In the genomic region with DNA sequence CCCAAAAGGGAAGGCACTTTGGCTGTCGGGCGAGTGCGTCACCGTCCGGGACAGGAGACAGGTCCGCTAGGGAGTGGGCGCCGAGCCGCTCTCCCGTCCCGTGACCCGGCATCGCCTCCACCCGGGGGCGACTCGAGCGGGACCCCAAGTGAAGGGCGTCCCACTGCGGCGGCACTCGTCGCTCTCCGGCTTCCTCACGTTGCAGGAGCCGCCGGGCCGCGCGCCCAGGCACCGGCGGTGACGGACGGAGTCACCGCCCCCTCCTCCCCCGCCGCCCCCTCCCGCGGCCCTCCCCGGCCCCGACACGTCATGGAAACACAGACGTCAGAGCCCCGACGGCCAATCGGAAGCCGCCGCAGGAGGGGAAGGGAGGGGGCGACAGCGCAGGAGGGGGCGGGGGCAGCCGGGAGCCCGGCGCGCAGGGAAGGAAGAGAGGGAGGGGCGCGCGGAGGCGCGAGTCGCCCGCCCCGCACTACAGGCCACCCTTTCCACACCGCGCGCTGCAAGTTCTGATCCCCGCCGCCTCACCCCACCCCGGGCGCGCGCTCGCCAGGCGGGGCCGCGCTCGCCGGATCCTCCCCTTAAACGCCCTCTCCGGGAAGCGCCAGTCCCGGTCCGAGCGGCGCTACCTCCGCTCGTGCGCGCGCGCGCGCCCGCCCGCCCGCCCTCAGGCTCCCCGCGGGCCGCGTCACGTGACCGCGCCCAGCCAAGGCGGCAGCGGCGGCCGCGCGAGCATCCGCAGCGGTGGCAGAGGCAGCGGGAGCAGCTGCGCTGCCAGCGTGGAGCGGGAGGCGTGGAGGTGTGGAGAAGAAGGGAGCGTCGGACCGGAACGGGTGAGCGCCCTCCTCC, we compare ENCODE assay signal across 8 mouse cellular contexts. TPM values are rescaled to one million over a fixed set of nuclear protein-coding genes. Genes with fewer than 3 reads are reported as not detected.
DNase-seq lines count a peak whose midpoint lies in the region; ATAC-seq lines count a peak whose summit lies in the region.

Gene Atp2b1, plus strand, starts transcription at position 446 of the 849 bp plus-strand sequence.

- peak within 1 kb of the TSS; percentile 100 for H3K27ac ChIP-seq in heart, embryonic 13.5 days (replicated peaks)
- H3K27ac ChIP-seq in liver, embryonic 12.5 days, result peak within 1 kb of the TSS; percentile 99
- peak within 1 kb of the TSS; percentile 98 for H3K27ac ChIP-seq in stomach, embryonic 15.5 days

- WGBS in heart, embryonic 13.5 days, result under 1% methylated on average over 81 of the region's 120 CpGs
- 0% methylated on average over 73 of the region's 120 CpGs for WGBS in liver, embryonic 12.5 days (ENCODE audit: insufficient replicate concordance)
- under 1% methylated on average over 85 of the region's 120 CpGs for WGBS in stomach, embryonic 15.5 days

- no peaks in the 10 kb centered on the region for H3K27me3 ChIP-seq in heart, embryonic 13.5 days (replicated peaks)
- H3K27me3 ChIP-seq in liver, embryonic 12.5 days (replicated peaks), result no peaks in the 10 kb centered on the region
- H3K27me3 ChIP-seq in stomach, embryonic 15.5 days (replicated peaks), result no peaks in the 10 kb centered on the region

- peak within 1 kb of the TSS; percentile 99 for H3K9ac ChIP-seq in heart, embryonic 13.5 days
- H3K9ac ChIP-seq in liver, embryonic 12.5 days, result peak within 1 kb of the TSS; percentile 98
- peak within 1 kb of the TSS; percentile 94 for H3K9ac ChIP-seq in stomach, embryonic 15.5 days

- H3K4me1 ChIP-seq in heart, embryonic 13.5 days, result peaks cover 27% of the 10 kb centered on the region
- H3K4me1 ChIP-seq in liver, embryonic 12.5 days, result peaks cover 22% of the 10 kb centered on the region
- peaks cover 3% of the 10 kb centered on the region; the same call in 1 of the 2 replicates for H3K4me1 ChIP-seq in stomach, embryonic 15.5 days

- ATAC-seq in erythroid progenitor cell, adult 5-6 weeks (replicated peaks; ENCODE audit: low FRiP score, poor library complexity, severe bottlenecking), result peak; percentile 79
- ATAC-seq in heart, embryonic 13.5 days (ENCODE audit: extremely low read depth, insufficient number of reproducible peaks, low FRiP score, low TSS enrichment), result peak; percentile 93
- ATAC-seq in liver, embryonic 12.5 days, result peak; percentile 89
- ATAC-seq in stomach, embryonic 15.5 days (ENCODE audit: insufficient read depth, low FRiP score, low read depth), result peak; percentile 93

- no peaks in the 10 kb centered on the region for H3K36me3 ChIP-seq in heart, embryonic 13.5 days
- H3K36me3 ChIP-seq in liver, embryonic 12.5 days, result no peaks in the 10 kb centered on the region
- no peaks in the 10 kb centered on the region for H3K36me3 ChIP-seq in stomach, embryonic 15.5 days

- peak within 1 kb of the TSS; percentile 98 for H3K4me3 ChIP-seq in heart, embryonic 13.5 days
- peak within 1 kb of the TSS; percentile 99 for H3K4me3 ChIP-seq in liver, embryonic 12.5 days
- H3K4me3 ChIP-seq in stomach, embryonic 15.5 days (replicated peaks), result peak within 1 kb of the TSS; percentile 90

- peak; percentile 99 for DNase-seq in CD4-positive helper T cell, adult 2 months (ENCODE audit: low read depth, low spot score)
- DNase-seq in brain, embryonic 18.5 days (ENCODE audit: low read depth, low spot score), result peak; percentile 94
- DNase-seq in kidney, postnatal 10 days, result peak; percentile 98
- DNase-seq in natural killer cell, adult 2 months (ENCODE audit: low spot score in 2 of 2), result peak; percentile 92 to 96

- no peaks in the 10 kb centered on the region for H3K9me3 ChIP-seq in heart, embryonic 13.5 days
- no peaks in the 10 kb centered on the region for H3K9me3 ChIP-seq in liver, embryonic 12.5 days (replicated peaks)
- H3K9me3 ChIP-seq in stomach, embryonic 15.5 days, result no peaks in the 10 kb centered on the region

- peak within 1 kb of the TSS; percentile 84 for H3K4me2 ChIP-seq in heart, embryonic 13.5 days
- H3K4me2 ChIP-seq in liver, embryonic 12.5 days, result peak within 1 kb of the TSS; percentile 96
- peak within 1 kb of the TSS; percentile 91 for H3K4me2 ChIP-seq in stomach, embryonic 15.5 days

RNA-seq across cellular contexts. Expression of gene Atp2b1, which starts in this region (rescaled TPM):
- 25.9 and 32.3 TPM in 2 replicates for total RNA-seq in erythroid progenitor cell, adult 5-6 weeks (2015; ENCODE audit: low replicate concordance)
- 37.0 and 39.6 TPM in 2 replicates for total RNA-seq in erythroid progenitor cell, adult 5-6 weeks (2017; ENCODE audit: low replicate concordance)
- 82.8 and 91.1 TPM in 2 replicates for polyA plus RNA-seq in heart, embryonic 13.5 days (2015; fragmentation: Nextera tagmentation; extraction: Ambion mirVana)
- 46.9 and 48.9 TPM in 2 replicates for polyA plus RNA-seq in liver, embryonic 12.5 days (2016; fragmentation: Nextera tagmentation; extraction: Ambion mirVana)
- 142 and 153 TPM in 2 replicates for polyA plus RNA-seq in stomach, embryonic 15.5 days (2015; fragmentation: Nextera tagmentation; extraction: Ambion mirVana)

Comparison
In these comparisons a context has a peak if more than half of its experiments do, and no peak if none do; other contexts are left out.
1. Peak in every context shown above with its lines: DNase-seq, ATAC-seq, H3K4me3 ChIP-seq and H3K27ac ChIP-seq.